Mouse (Mus musculus) v-Abl transformed pro-B cells (cell line): ENCODE measurements around the gene Ppargc1a.

Experiments used
- in situ Hi-C, 2 experiments: fragments of 400-800 bp; cut with MboI; formaldehyde crosslinking; loops; one replicate each; pipeline ENCODE4 v1.15.1; 2025; ENCODE audit not compliant: unreplicated experiment in 2 of 2

The Ppargc1a gene

GRCm38 (mm10) chr5:51517440-51518187 lies 49.9 kb downstream of the Ppargc1a start:
- in situ Hi-C loops = no loop called here

- in situ Hi-C loops = no loop called here
Observed at GRCm38 (mm10) chr5:51504654-51505053, 62.9 kb downstream of the Ppargc1a start.

GRCm38 (mm10) chr5:51497910-51498517 lies 69.5 kb downstream of the Ppargc1a start:
- in situ Hi-C loops = no loop called here

GRCm38 (mm10) chr5:51495446-51495845 lies 72.1 kb downstream of the Ppargc1a start:
- in situ Hi-C loops = no loop called here

GRCm38 (mm10) chr5:51494358-51494876 lies 73.1 kb downstream of the Ppargc1a start:
- in situ Hi-C loops = no loop called here

- in situ Hi-C loops = no loop called here
Observed at GRCm38 (mm10) chr5:51483768-51484167, 83.8 kb downstream of the Ppargc1a start.

GRCm38 (mm10) chr5:51479859-51480258 lies 87.7 kb downstream of the Ppargc1a start:
- in situ Hi-C loops = no loop called here

- in situ Hi-C loops = no loop called here
Observed at GRCm38 (mm10) chr5:51479456-51479855, 88.1 kb downstream of the Ppargc1a start.

- in situ Hi-C loops = no loop called here
Observed at GRCm38 (mm10) chr5:51478319-51478994, 89.1 kb downstream of the Ppargc1a start.

- in situ Hi-C loops = no loop called here
Observed at GRCm38 (mm10) chr5:51477140-51477539, 90.4 kb downstream of the Ppargc1a start.

GRCm38 (mm10) chr5:51475034-51475541 lies 92.4 kb downstream of the Ppargc1a start:
- in situ Hi-C loops = no loop called here

- in situ Hi-C loops = no loop called here
Observed at GRCm38 (mm10) chr5:51471614-51472013, 95.9 kb downstream of the Ppargc1a start.

- in situ Hi-C loops = no loop called here
Observed at GRCm38 (mm10) chr5:51466036-51466435, 101.5 kb downstream of the Ppargc1a start.

GRCm38 (mm10) chr5:51452033-51452432 lies 115.5 kb downstream of the Ppargc1a start:
- in situ Hi-C loops = no loop called here

GRCm38 (mm10) chr5:51447631-51448030 lies 119.9 kb downstream of the Ppargc1a start:
- in situ Hi-C loops = no loop called here

GRCm38 (mm10) chr5:51446299-51447090 lies 121.0 kb downstream of the Ppargc1a start:
- in situ Hi-C loops = no loop called here

GRCm38 (mm10) chr5:51445726-51446125 lies 121.8 kb downstream of the Ppargc1a start:
- in situ Hi-C loops = no loop called here

- in situ Hi-C loops = no loop called here
Observed at GRCm38 (mm10) chr5:51439773-51440172, 127.8 kb downstream of the Ppargc1a start.

GRCm38 (mm10) chr5:51433905-51434304 lies 133.6 kb downstream of the Ppargc1a start:
- in situ Hi-C loops = no loop called here

GRCm38 (mm10) chr5:51432532-51432931 lies 135.0 kb downstream of the Ppargc1a start:
- in situ Hi-C loops = no loop called here
